Mouse (Mus musculus): ENCODE data around the gene Eif4g3. TPM values are rescaled to one million over a fixed set of nuclear protein-coding genes. Genes with fewer than 3 reads are reported as not detected.

Gene Eif4g3
- polyA plus RNA-seq, 2 experiments from 2014 or later = 42.5 to 49.0 TPM

DNA sequence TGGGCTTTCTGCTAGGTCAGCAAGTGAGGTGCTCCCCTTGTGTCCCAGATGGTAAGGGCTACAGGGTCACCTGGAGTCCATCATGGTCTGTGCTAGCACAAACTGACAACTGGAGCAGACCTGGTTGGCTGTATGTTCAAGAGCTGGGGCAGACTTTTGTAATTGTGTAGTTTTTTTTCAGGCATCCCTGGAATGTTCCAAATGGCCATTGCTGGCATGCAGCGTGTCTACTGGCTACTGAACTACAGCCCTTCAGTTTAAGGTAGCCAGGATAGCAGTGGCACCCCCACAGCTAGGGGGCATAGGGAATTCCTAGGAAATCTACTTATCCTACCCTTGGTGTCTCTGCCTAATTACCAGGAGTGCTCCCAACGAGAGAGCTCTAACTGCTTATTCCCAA is 115.7 kb downstream of the Eif4g3 start:
- no peak for ATAC-seq

GRCm38 (mm10) chr4:138109332-138109731 is 116.5 kb downstream of the Eif4g3 start:
- no peak for ATAC-seq

GRCm38 (mm10) chr4:138111858-138112257 is 119.0 kb downstream of the Eif4g3 start:
- no peak for ATAC-seq

DNA sequence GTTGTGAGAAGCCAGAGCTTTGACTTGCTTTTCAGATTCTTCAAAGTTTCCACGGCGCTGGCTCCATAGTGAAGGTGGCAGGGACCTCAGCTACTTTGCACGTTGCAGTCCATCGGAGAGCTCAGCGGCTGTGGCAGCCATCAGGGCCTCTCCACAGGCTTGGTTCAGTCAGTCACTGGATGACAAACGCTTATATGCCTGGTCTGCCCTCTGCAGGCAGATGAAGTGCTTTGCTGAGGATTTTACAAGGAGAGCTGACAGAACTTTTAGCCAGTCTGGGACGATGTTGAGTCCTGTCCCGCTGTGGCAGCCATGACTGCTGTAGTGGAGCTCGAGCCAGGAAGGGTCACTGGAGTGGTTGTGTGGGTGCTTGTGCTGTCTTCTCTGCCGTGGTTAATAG is 126.9 kb downstream of the Eif4g3 start:
- no peak for ATAC-seq

GRCm38 (mm10) chr4:138124046-138124445 is 131.2 kb downstream of the Eif4g3 start:
- ATAC-seq = no peak

DNA sequence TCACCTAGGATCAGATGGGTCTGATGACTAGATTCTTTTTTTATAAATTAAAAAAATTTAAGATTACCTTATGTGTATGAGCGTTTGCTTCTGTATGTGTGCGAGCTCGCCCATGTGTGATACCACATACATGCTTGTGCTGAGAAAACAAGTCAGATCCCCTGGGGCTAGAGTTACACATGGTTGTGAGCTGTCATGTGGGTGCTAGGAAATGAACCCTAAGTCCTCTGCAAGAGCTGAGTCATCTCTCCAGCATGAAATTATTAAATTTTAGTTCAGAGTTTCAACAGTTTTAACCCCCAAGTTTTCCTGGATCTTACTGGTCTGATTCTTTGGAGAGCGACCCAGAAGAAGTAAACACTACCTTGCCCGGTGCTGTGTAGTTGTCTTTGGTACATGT is 134.5 kb downstream of the Eif4g3 start:
- no peak for ATAC-seq

DNA sequence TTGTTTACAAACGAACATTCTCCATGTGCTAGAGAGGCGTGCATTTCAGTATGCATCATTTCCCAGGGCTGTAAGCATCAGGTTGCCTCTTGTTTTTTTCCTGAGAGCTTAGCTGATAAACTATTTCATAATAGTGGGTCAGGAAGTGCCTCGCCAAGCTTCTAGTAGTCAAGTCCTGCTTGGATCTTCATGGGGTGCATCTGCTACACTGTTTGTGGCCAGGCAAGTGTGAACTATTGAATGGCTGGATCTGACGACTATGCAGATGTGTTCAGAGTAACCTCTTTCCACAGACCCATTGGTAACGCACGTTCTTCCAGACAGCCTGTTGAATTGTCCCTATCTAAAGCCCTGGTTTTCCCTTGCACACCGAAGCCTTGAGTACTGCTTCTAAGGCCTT is 135.0 kb downstream of the Eif4g3 start:
- ATAC-seq = no peak

GRCm38 (mm10) chr4:138130149-138130548 is 137.3 kb downstream of the Eif4g3 start:
- no peak for ATAC-seq

GRCm38 (mm10) chr4:138131226-138131625 is 138.4 kb downstream of the Eif4g3 start:
- no peak for ATAC-seq

GRCm38 (mm10) chr4:138131716-138132115 is 138.9 kb downstream of the Eif4g3 start:
- no peak for ATAC-seq

DNA sequence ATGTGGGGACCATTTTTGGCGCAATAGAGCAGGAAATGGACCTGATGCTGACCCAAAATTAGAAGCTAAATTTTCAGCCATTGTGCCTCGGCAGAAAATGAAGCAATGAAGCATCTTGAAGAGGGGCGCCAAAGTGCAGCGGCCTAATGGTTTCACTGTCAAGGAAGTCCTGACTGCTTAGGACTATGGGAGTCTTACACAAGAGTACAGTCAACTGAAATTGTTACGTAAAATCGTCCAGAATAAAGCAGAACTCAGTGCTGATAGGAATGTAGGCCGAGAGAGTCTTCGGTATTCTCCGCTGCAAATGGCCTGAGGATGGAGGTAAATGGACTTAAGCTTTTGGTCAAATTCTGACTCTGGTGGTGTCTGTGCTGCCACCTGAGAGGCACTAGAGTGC is 140.5 kb downstream of the Eif4g3 start:
- ATAC-seq = no peak

DNA sequence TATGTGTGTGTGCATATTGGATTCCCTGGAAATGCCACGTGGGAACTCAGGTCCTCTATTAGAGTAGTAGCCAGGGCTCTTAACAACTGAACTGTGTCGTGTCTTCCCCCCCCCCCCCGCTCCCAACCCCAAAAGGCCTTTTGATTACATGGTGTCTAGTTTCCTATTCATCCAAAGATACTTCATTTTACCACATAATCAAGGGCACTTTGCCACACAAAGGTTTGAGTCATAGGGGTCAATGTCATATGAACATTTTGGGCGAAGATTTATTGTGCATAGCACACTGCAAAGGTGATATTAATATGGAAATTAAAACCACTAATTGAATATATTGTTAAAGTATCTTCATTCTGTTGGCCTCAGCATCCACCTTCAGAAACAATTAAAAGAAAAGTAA is 144.5 kb downstream of the Eif4g3 start:
- no peak for ATAC-seq

DNA sequence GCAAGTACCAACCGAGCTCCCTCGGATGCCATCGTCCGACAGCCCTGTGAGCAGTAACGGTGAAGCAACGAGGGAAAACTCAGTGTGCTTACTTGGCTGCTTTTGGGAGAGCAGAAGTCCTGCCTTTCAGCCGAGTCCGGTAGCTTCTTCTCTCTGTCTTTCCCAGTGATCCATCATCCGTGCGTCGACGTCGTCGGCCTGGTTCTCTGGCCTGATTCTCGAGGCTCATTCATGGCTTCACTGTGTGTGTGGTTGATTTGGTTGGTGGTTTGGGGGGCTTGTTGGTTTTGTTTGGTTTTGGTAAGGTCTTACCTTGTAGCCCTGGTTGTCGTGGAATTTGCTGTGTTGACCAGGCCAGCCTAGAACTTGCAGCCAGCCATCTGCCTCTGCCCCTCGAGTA is 145.0 kb downstream of the Eif4g3 start:
- no peak for ATAC-seq

- ATAC-seq = no peak
Observed at GRCm38 (mm10) chr4:138138219-138138618, 145.4 kb downstream of the Eif4g3 start.

DNA sequence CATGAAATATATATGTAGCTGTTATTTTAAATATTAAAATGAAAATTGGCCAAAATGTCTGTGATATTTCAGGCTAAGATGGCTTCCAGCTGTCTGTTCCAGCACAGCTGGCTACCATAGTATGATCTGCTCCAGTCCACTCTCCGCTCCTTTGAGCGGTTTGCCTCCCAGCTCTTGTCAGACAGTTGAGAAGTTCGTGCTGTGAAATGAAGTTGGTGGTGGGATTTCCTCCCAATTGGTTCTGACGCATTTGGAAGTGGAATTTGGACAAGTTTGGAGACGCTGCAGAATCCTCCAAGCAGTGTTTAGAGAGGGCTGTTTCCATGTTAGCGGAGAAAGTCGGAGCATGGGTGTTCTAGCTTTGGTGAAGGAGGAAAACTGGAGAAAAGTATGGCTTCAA is 148.5 kb downstream of the Eif4g3 start:
- no peak for ATAC-seq

DNA sequence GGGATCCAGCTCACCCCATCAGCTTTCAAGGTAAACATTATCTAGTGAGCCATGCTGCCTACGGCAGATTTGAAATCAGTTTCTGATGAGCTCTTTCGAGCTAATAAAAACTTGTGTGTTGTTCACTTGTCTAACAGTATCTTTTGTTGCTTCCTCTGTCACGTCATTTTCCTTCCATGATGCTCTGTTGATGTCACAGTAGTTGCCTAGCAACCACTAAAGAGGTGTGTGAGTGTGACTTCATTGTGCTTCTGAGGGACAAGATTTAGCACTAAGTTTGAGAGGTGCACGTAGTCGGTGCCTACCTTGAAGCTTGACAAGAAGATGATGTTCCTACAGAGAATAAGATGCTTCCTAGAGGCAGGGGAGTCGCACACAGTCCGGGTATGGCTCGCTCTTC is 154.4 kb downstream of the Eif4g3 start:
- ATAC-seq = no peak

DNA sequence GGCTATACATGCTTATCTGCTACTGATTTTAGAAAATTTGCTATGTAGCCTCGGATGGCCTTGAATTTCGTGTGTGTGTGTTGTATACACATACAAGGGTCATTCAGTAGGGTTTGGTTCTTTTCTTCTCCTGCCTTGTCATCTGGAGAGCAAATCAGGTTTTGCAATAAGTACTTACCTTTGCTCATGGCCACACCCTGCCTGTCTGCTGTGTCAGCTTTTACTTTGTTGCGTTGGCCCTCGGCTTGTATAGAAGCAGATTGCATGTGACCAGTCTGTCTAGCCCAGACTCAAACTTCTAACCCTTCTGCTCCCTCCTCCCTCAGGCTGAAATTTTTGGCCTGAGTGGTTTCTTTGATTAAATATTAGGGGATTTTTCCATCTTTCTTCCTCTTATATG is 157.2 kb downstream of the Eif4g3 start:
- ATAC-seq = no peak

- ATAC-seq = no peak
Observed at GRCm38 (mm10) chr4:138151226-138151625, 158.4 kb downstream of the Eif4g3 start.

DNA sequence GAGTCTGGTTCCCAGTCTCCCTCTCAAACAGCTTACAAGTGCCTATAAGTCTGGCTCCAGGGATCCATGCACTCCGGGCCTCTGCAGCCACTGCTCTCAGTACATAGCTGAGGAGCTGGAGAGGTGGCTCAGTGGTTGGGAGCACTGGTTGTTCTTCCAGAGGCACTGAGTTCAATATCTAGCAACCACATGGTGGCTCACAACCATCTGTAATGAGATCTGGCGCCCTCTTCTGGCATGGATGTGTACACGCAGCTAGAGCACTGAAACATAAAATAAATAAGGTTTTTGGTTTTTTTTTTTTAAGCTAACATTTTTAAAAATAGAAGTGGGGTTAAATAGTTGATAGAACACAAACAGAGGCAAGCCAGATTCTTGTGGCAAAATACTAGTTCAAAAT is 161.2 kb downstream of the Eif4g3 start:
- peak; percentile 47 for ATAC-seq

DNA sequence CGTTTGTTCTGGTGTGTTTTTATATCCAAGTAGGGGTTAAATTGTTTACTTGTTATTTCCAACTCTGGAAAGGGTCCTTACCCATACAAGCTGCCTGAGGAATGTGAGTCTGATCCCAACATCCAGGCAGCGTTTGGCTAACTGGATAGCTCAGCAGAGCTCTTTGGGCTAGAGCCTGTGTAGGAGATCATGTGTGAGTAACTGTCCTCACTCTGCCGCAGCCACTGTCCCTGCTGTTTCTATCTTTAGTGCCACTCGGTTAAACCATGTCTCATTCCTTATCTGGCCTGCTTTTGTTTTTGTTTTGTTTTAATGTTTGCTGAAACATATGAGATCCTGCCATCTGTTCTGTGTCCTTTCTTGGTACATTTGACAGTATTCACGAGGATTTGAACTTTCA is 168.1 kb downstream of the Eif4g3 start:
- ATAC-seq = no peak

DNA sequence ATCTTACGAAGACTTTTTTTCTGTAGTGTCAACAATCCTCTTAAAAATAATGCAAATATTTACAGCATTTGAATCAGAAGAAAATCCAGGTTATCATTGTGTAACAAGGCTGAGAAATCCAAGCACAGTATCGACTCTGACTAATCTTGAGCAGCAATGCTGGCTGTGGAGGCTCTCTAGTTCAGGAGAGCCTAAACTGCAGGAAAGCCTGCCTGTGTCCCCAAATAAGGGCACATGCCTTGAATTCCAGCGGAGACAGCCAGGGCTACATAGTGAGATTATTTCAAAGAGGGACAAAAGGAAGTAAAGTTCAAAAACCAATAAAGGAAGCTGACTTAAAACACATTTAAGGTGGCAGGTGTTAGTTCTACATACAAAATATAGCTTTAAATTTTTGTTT is 168.7 kb downstream of the Eif4g3 start:
- no peak for ATAC-seq

DNA sequence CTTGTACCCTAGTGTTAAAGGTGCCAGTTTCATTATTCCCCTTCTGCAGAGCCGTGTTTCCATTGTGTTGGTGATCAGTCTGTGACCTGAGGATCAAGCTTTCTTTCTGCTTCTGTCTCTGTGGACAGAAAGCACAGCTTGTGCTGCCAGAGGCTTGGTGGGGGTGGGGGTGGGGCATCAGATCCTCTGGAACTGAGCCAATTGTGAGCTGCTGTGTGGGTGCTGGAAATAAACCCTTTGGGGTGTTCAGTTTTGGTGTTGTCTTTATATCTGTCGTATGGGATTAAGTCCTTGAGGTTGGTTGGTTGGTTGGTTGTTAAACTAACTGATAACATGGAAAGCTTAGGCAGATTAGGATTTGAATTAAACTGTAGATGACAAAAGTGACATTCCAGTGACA is 171.0 kb downstream of the Eif4g3 start:
- no peak for ATAC-seq

DNA sequence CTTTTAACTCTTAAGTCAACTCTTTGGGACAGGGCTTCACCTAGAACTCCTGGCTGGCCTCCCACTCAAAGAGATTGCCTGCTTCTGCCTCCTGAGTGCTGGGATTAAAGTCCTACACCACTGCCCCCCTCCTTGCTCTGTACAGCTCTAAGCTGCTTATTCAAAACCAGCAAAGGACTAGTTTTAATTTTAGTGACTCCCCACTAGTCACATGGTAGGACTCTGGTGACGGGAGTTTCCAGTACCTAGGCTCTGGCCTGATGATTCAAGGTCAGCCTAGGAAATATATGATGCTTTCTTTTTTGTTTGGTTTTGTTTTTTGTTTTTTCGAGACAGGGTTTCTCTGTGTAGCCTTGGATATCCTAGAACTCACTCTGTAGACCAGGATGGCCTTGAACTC is 172.0 kb downstream of the Eif4g3 start:
- ATAC-seq = no peak

DNA sequence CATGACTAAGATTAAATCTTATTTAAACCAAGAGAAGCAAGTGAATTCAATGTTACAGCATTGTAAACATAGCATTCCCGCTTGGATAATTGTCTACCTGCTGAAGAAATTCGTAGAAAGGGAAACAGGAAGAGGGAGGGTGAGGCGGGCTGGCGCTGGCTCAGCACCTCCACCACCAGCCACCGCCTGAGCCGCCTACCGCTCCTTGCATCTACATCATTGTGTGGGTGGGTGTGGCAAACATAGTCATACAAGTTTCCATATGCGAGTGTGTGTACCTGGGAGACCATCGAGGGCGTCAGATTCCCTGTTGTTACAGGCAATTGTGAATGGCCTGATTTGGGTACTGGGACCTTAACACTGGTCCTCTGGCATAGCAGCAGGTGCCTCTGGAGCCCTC is 173.7 kb downstream of the Eif4g3 start:
- ATAC-seq = no peak

- ATAC-seq = no peak
Observed at GRCm38 (mm10) chr4:138168162-138168561, 175.3 kb downstream of the Eif4g3 start.

GRCm38 (mm10) chr4:138169420-138169819 is 176.6 kb downstream of the Eif4g3 start:
- no peak for ATAC-seq

Data from CD4-positive, CD25-positive, alpha-beta regulatory T cell, adult 4 months (primary cell).